Mouse (Mus musculus) lung, postnatal 36 days (tissue): ENCODE measurements around the gene Fancf.

ENCODE experiments used
- DNase-seq: peaks from one replicate; pipeline ENCODE4 v3.0.0; 2022; ENCODE audit warnings: mixed read lengths

Fancf gene

GRCm38 (mm10) chr7:51840515-51840914 is 21.6 kb downstream of the Fancf start:
- no peak for DNase-seq

GRCm38 (mm10) chr7:51831917-51832316 is 30.1 kb downstream of the Fancf start:
- no peak for DNase-seq

GRCm38 (mm10) chr7:51823562-51824338 is 38.3 kb downstream of the Fancf start:
- no peak for DNase-seq

GRCm38 (mm10) chr7:51821467-51821866 is 40.6 kb downstream of the Fancf start:
- no peak for DNase-seq

- DNase-seq = no peak
Measured at GRCm38 (mm10) chr7:51819891-51820290, 42.2 kb downstream of the Fancf start.

GRCm38 (mm10) chr7:51818251-51818974 is 43.7 kb downstream of the Fancf start:
- DNase-seq = no peak

- no peak for DNase-seq
Measured at GRCm38 (mm10) chr7:51816283-51816839, 45.7 kb downstream of the Fancf start.

- DNase-seq = no peak
Measured at GRCm38 (mm10) chr7:51815473-51816282, 46.4 kb downstream of the Fancf start.
